Mouse (Mus musculus) cerebellum, adult 2 months (tissue): ENCODE measurements around the gene Dscam. TPM values are rescaled to one million over a fixed set of nuclear protein-coding genes. Genes with fewer than 3 reads are reported as not detected.

Source experiments
- DNase-seq, 2 experiments: peaks; one replicate each; pipeline ENCODE4 v3.0.0; 2021
- H3K27ac ChIP-seq: fragments of 200-500 bp; 2 replicates; pipeline ENCODE4 v1.5.1; 2012; ENCODE audit warnings: low read length, control low read depth, inconsistent platforms; ENCODE audit not compliant: insufficient read depth
- H3K27me3 ChIP-seq: fragments of 200-500 bp; 2 replicates; pipeline ENCODE4 v1.6.1; 2012; ENCODE audit warnings: inconsistent platforms, mild to moderate bottlenecking, low read length, moderate library complexity; ENCODE audit not compliant: control insufficient read depth, insufficient read depth
- H3K4me1 ChIP-seq: fragments of 200-500 bp; 2 replicates; pipeline ENCODE4 v1.6.1; 2011; ENCODE audit warnings: low read length; ENCODE audit not compliant: control insufficient read depth, insufficient read depth
- H3K4me3 ChIP-seq: fragments of 200-500 bp; replicated peaks from 2 replicates; pipeline ENCODE3; 2011; ENCODE audit warnings: mild to moderate bottlenecking, low read depth, low read length, control low read depth; ENCODE audit not compliant: insufficient read depth
- CTCF ChIP-seq: fragments of 200-500 bp; IDR thresholded peaks from 2 replicates; pipeline ENCODE4 v1.5.1; 2011; ENCODE audit warnings: low read depth, mild to moderate bottlenecking, control low read depth, low read length, moderate library complexity, borderline replicate concordance; ENCODE audit not compliant: insufficient read depth
- POLR2A ChIP-seq: fragments of 200-500 bp; IDR thresholded peaks from 2 replicates; pipeline ENCODE4 v1.6.1; 2011; ENCODE audit warnings: low read length, control low read depth, borderline replicate concordance; ENCODE audit not compliant: insufficient read depth
- WGBS: fragments of 180-500 bp; shearing (Covaris S2); methylation state at CpG from one replicate; pipeline ENCODE4 v1.1.7; 2018; 5-methylcytosine and 5-hydroxymethylcytosine counted together
- polyA plus RNA-seq: library from polyadenylated mRNA; depleted of rRNA; stranded (reverse); fragments of >200 nt; gene quantifications from 2 replicates; pipeline ENCODE4 v1.2.3, GENCODE M21; 2012

Dscam gene
- polyA plus RNA-seq, 1 experiment = 16.0 TPM

- 82% methylated on average over 8 of the region's 8 CpGs for WGBS
- no peaks in the 10 kb centered on the region for H3K27me3 ChIP-seq
- TF ChIP-seq CTCF = no peak
- TF ChIP-seq POLR2A = no peak
These were observed 445.4 kb downstream of the Dscam start for GRCm38 (mm10) chr16:96725071-96725724.

GRCm38 (mm10) chr16:96724591-96724990, 446.0 kb downstream of the Dscam start:
- H3K4me3 ChIP-seq = no peak overlapping the region
- H3K4me1 ChIP-seq = peaks cover 9% of the 10 kb centered on the region; the same call in 1 of the 2 replicates
- TF ChIP-seq CTCF (no peak), POLR2A (no peak)
- H3K27ac ChIP-seq = no peak overlapping the region
- WGBS = 79% methylated on average over 5 of the region's 5 CpGs
- no peaks in the 10 kb centered on the region for H3K27me3 ChIP-seq
- DNase-seq = no peak

More at GRCm38 (mm10) chr16:96725071-96725724, 445.4 kb downstream of the Dscam start:
- peaks cover 9% of the 10 kb centered on the region; the same call in 1 of the 2 replicates for H3K4me1 ChIP-seq
- H3K4me3 ChIP-seq = no peak overlapping the region
- H3K27ac ChIP-seq = no peak overlapping the region
- no peak for DNase-seq

- DNase-seq = no peak
- 89% methylated on average over 3 of the region's 3 CpGs for WGBS
- TF ChIP-seq POLR2A = no peak
- no peak for TF ChIP-seq CTCF
- no peak overlapping the region for H3K4me3 ChIP-seq
- no peaks in the 10 kb centered on the region for H3K27me3 ChIP-seq
- H3K27ac ChIP-seq = no peak overlapping the region
- peaks cover 9% of the 10 kb centered on the region; the same call in 1 of the 2 replicates for H3K4me1 ChIP-seq
These were observed 446.4 kb downstream of the Dscam start for GRCm38 (mm10) chr16:96724123-96724522.

GRCm38 (mm10) chr16:96723066-96723669, 447.4 kb downstream of the Dscam start:
- Histone ChIP-seq H3K4me1 (peaks cover 9% of the 10 kb centered on the region; the same call in 1 of the 2 replicates), H3K4me3 (no peak overlapping the region), H3K27me3 (no peaks in the 10 kb centered on the region), H3K27ac (no peak overlapping the region)
- 86% methylated on average over 2 of the region's 2 CpGs for WGBS
- no peak for DNase-seq
- TF ChIP-seq CTCF (no peak), POLR2A (no peak)

GRCm38 (mm10) chr16:96722135-96722534, 448.4 kb downstream of the Dscam start:
- 84% methylated on average over 3 of the region's 3 CpGs for WGBS
- TF ChIP-seq CTCF = no peak
- no peak for TF ChIP-seq POLR2A

GRCm38 (mm10) chr16:96721241-96721640, 449.3 kb downstream of the Dscam start:
- Histone ChIP-seq H3K27ac (no peak overlapping the region), H3K4me3 (no peak overlapping the region), H3K4me1 (peaks cover 9% of the 10 kb centered on the region; the same call in 1 of the 2 replicates), H3K27me3 (no peaks in the 10 kb centered on the region)
- peak; percentile 32 to 41 for DNase-seq
- no peak for TF ChIP-seq CTCF
- TF ChIP-seq POLR2A = no peak
- 20% methylated on average over 9 of the region's 9 CpGs for WGBS

More at GRCm38 (mm10) chr16:96722135-96722534, 448.4 kb downstream of the Dscam start:
- H3K4me3 ChIP-seq = no peak overlapping the region
- no peak for DNase-seq
- H3K27me3 ChIP-seq = no peaks in the 10 kb centered on the region
- H3K27ac ChIP-seq = no peak overlapping the region
- peaks cover 9% of the 10 kb centered on the region; the same call in 1 of the 2 replicates for H3K4me1 ChIP-seq

- TF ChIP-seq POLR2A (no peak), CTCF (no peak)
- no peaks in the 10 kb centered on the region for H3K27me3 ChIP-seq
- 33% methylated on average over 5 of the region's 5 CpGs for WGBS
- peak; percentile 20 to 41 for DNase-seq
- no peak overlapping the region for H3K4me3 ChIP-seq
- H3K4me1 ChIP-seq = peaks cover 9% of the 10 kb centered on the region; the same call in 1 of the 2 replicates
- no peak overlapping the region for H3K27ac ChIP-seq
These were observed 449.9 kb downstream of the Dscam start for GRCm38 (mm10) chr16:96720666-96721065.
